15 mouse cellular contexts compared by ENCODE assay signal in genomic region chr3:43719768-43720383, GRCm38 (mm10).
DNase-seq lines count a peak whose midpoint lies in the region; ATAC-seq and TF ChIP-seq lines count a peak whose summit lies in the region.
"Had no signal": no experiment of that assay in that cellular context is flagged by ENCODE, and none has a peak within 500 bp of the region (broad histone marks: within the 10 kb centered on the region; RNA-seq: fewer than 3 reads in every experiment).

No protein-coding gene starts in this region.

- ATAC-seq in hindbrain, postnatal 0 days: no peak
- ATAC-seq in midbrain, embryonic 12.5 days (ENCODE audit: low FRiP score, low read depth): peak; percentile 79

- H3K9me3 ChIP-seq in hindbrain, embryonic 10.5 days: no peaks in the 10 kb centered on the region
- H3K9me3 ChIP-seq in hindbrain, postnatal 0 days (ENCODE audit: low read length): no peaks in the 10 kb centered on the region
- H3K9me3 ChIP-seq in midbrain, embryonic 12.5 days: no peaks in the 10 kb centered on the region
- H3K9me3 ChIP-seq: limb, embryonic 12.5 days had no signal

- 0 out of 2 replicates have a peak, but pooled peaks cover 7% of the 10 kb centered on the region for H3K4me1 ChIP-seq in hindbrain, embryonic 10.5 days (replicated peaks)
- no peaks in the 10 kb centered on the region for H3K4me1 ChIP-seq in hindbrain, postnatal 0 days (ENCODE audit: insufficient read depth, low read length)
- H3K4me1 ChIP-seq in midbrain, embryonic 12.5 days: no peaks in the 10 kb centered on the region
- H3K4me1 ChIP-seq: limb, embryonic 12.5 days; megakaryocyte, embryonic 14.5 days had no signal

- peak; percentile 12 for DNase-seq in adrenal gland, postnatal 10 days
- no peak for DNase-seq in adrenal gland, adult 2 months
- peak; percentile 5 for DNase-seq in hindbrain, embryonic 10.5 days (ENCODE audit: low spot score)
- DNase-seq in hindbrain, postnatal 0 days (ENCODE audit: low spot score): no peak
- no peak for DNase-seq in retina, postnatal 1 day
- no peak for DNase-seq in lung, postnatal 36 days
- no peak for DNase-seq in ovary, postnatal 14 days (ENCODE audit: low spot score)
- DNase-seq: cerebellum, adult 9-11 months; gastrocnemius, adult 2 months; heart, postnatal 14 days; lung, adult 18-20 months; spleen, adult 18-20 months had no signal

- H3K27me3 ChIP-seq in hindbrain, embryonic 10.5 days (ENCODE audit: insufficient read depth, poor library complexity, severe bottlenecking): no peaks in the 10 kb centered on the region
- no peaks in the 10 kb centered on the region for H3K27me3 ChIP-seq in hindbrain, postnatal 0 days (ENCODE audit: insufficient read depth, low read length)
- H3K27me3 ChIP-seq in midbrain, embryonic 12.5 days: no peaks in the 10 kb centered on the region
- H3K27me3 ChIP-seq: limb, embryonic 12.5 days; megakaryocyte, embryonic 14.5 days had no signal

- H3K27ac ChIP-seq in hindbrain, embryonic 10.5 days: peak overlapping the region; percentile 59; the same call in 1 of the 2 replicates
- no peak overlapping the region for H3K27ac ChIP-seq in hindbrain, postnatal 0 days
- peak overlapping the region; percentile 35 for H3K27ac ChIP-seq in midbrain, embryonic 12.5 days (replicated peaks)
- H3K27ac ChIP-seq: gastrocnemius, adult 2 months; limb, embryonic 12.5 days had no signal

- TF ChIP-seq CTCF in hindbrain, postnatal 0 days (IDR thresholded peaks at IDR 0.05; ENCODE audit: low read depth): no peak

- no peak overlapping the region for H3K4me3 ChIP-seq in hindbrain, embryonic 10.5 days
- H3K4me3 ChIP-seq in hindbrain, postnatal 0 days (ENCODE audit: low read length): no peak overlapping the region
- no peak overlapping the region for H3K4me3 ChIP-seq in midbrain, embryonic 12.5 days
- H3K4me3 ChIP-seq: gastrocnemius, adult 2 months; limb, embryonic 12.5 days; megakaryocyte, embryonic 14.5 days had no signal

- no peaks in the 10 kb centered on the region for H3K36me3 ChIP-seq in hindbrain, embryonic 10.5 days
- no peaks in the 10 kb centered on the region for H3K36me3 ChIP-seq in hindbrain, postnatal 0 days (ENCODE audit: insufficient read depth, low read length)
- no peaks in the 10 kb centered on the region for H3K36me3 ChIP-seq in midbrain, embryonic 12.5 days
- H3K36me3 ChIP-seq: limb, embryonic 12.5 days had no signal

- H3K4me2 ChIP-seq in hindbrain, postnatal 0 days (ENCODE audit: low read depth, low read length): no peak overlapping the region
- H3K4me2 ChIP-seq in midbrain, embryonic 12.5 days (replicated peaks): no peak overlapping the region
- H3K4me2 ChIP-seq: limb, embryonic 12.5 days had no signal

- H3K9ac ChIP-seq in hindbrain, postnatal 0 days (replicated peaks; ENCODE audit: low read length): no peak overlapping the region
- H3K9ac ChIP-seq in midbrain, embryonic 12.5 days (replicated peaks): no peak overlapping the region
- H3K9ac ChIP-seq: limb, embryonic 12.5 days had no signal

Comparison
In these comparisons a context has a peak if more than half of its experiments do, and no peak if none do; other contexts are left out.
1. DNase-seq: peak in adrenal gland, postnatal 10 days (single experiment) and hindbrain, embryonic 10.5 days (single experiment); none in adrenal gland, adult 2 months (single experiment), hindbrain, postnatal 0 days (single experiment), retina, postnatal 1 day (single experiment), lung, postnatal 36 days (single experiment) and ovary, postnatal 14 days (single experiment).